Mouse (Mus musculus) hindbrain, embryonic 16.5 days (tissue): ENCODE results near the gene Tbc1d4. TPM values are rescaled to one million over a fixed set of nuclear protein-coding genes. Genes with fewer than 3 reads are reported as not detected.

ENCODE experiments used
- ATAC-seq: fragments of 200-750 bp; cut with Nextera tagmentation; 2 replicates; pipeline ENCODE4 v1.8.0; 2017; ENCODE audit warnings: moderate TSS enrichment, moderate library complexity
- H3K27ac ChIP-seq: fragments of 300-500 bp; sonication (generic); 2 replicates; pipeline ENCODE4 v1.5.1; 2014; ENCODE audit warnings: low read depth, mild to moderate bottlenecking, control low read depth, low read length, moderate library complexity
- H3K27me3 ChIP-seq: fragments of 300-500 bp; sonication (generic); replicated peaks from 2 replicates; pipeline ENCODE4 v1.6.1; 2014; ENCODE audit warnings: low read length; ENCODE audit not compliant: control insufficient read depth, insufficient read depth
- H3K36me3 ChIP-seq: fragments of 300-500 bp; sonication (generic); 2 replicates; pipeline ENCODE4 v1.6.1; 2014; ENCODE audit warnings: mild to moderate bottlenecking, low read length, moderate library complexity, mixed read lengths; ENCODE audit not compliant: control insufficient read depth, insufficient read depth
- H3K4me1 ChIP-seq: fragments of 300-500 bp; sonication (generic); 2 replicates; pipeline ENCODE4 v1.6.1; 2014; ENCODE audit warnings: low read depth, low read length; ENCODE audit not compliant: control insufficient read depth, insufficient read depth
- H3K4me2 ChIP-seq: fragments of 300-500 bp; sonication (generic); 2 replicates; pipeline ENCODE4 v1.6.1; 2014; ENCODE audit warnings: mild to moderate bottlenecking, low read length, control low read depth, moderate library complexity
- H3K4me3 ChIP-seq: fragments of 300-500 bp; sonication (generic); 2 replicates; pipeline ENCODE4 v1.5.1; 2014; ENCODE audit warnings: mild to moderate bottlenecking, low read length, control low read depth, moderate library complexity
- H3K9ac ChIP-seq: fragments of 300-500 bp; sonication (generic); 2 replicates; pipeline ENCODE4 v1.6.1; 2014; ENCODE audit warnings: low read depth, mild to moderate bottlenecking, control low read depth, low read length, moderate library complexity
- H3K9me3 ChIP-seq: fragments of 300-500 bp; sonication (generic); 2 replicates; pipeline ENCODE4 v1.6.1; 2014; ENCODE audit warnings: mild to moderate bottlenecking, low read length, moderate library complexity; ENCODE audit not compliant: control insufficient read depth
- WGBS: fragments of 180-500 bp; shearing (Covaris S2); extraction: QIAGEN DNeasy Blood & Tissue Kit; methylation state at CpG from one replicate; pipeline ENCODE4 v1.1.7; 2014; 5-methylcytosine and 5-hydroxymethylcytosine counted together
- polyA plus RNA-seq: library from polyadenylated mRNA; unstranded; fragments of >200 nt; fragmentation: Nextera tagmentation; extraction: Ambion mirVana; gene quantifications from 2 replicates; pipeline ENCODE4 v1.2.1, GENCODE M21; 2015

Tbc1d4 gene
- polyA plus RNA-seq, 1 experiment from 2014 or later: 9.3 TPM

- Histone ChIP-seq H3K9me3 (no peaks in the 10 kb centered on the region), H3K4me3 (no peak overlapping the region), H3K36me3 (no peaks in the 10 kb centered on the region), H3K27ac (no peak overlapping the region), H3K4me1 (no peaks in the 10 kb centered on the region; the same call in 1 of the 2 replicates), H3K27me3 (no peaks in the 10 kb centered on the region), H3K4me2 (no peak overlapping the region), H3K9ac (no peak overlapping the region)
- 22% methylated on average over 5 of the region's 5 CpGs for WGBS
- ATAC-seq: peak; percentile 60
Measured at GRCm38 (mm10) chr14:101514557-101514971, 94.4 kb downstream of the Tbc1d4 start.

GRCm38 (mm10) chr14:101513163-101513562 is 95.8 kb downstream of the Tbc1d4 start:
- Histone ChIP-seq H3K4me1 (no peaks in the 10 kb centered on the region; the same call in 1 of the 2 replicates), H3K27ac (no peak overlapping the region), H3K27me3 (no peaks in the 10 kb centered on the region), H3K9ac (no peak overlapping the region), H3K36me3 (no peaks in the 10 kb centered on the region), H3K9me3 (no peaks in the 10 kb centered on the region), H3K4me3 (no peak overlapping the region), H3K4me2 (no peak overlapping the region)
- WGBS: 89% methylated on average over 11 of the region's 11 CpGs
- no peak for ATAC-seq

GRCm38 (mm10) chr14:101511410-101511809 is 97.6 kb downstream of the Tbc1d4 start:
- no peaks in the 10 kb centered on the region; the same call in 1 of the 2 replicates for H3K4me1 ChIP-seq
- no peak overlapping the region for H3K9ac ChIP-seq
- WGBS: 67% methylated on average over 8 of the region's 8 CpGs
- H3K27me3 ChIP-seq: no peaks in the 10 kb centered on the region
- no peak overlapping the region for H3K4me2 ChIP-seq
- H3K4me3 ChIP-seq: no peak overlapping the region
- no peak for ATAC-seq
- H3K27ac ChIP-seq: no peak overlapping the region
- no peaks in the 10 kb centered on the region for H3K9me3 ChIP-seq
- no peaks in the 10 kb centered on the region for H3K36me3 ChIP-seq

- ATAC-seq: 0 out of 2 replicates have a peak, but pooled peaks have one; percentile 59
- H3K27ac ChIP-seq: no peak overlapping the region; the same call in 1 of the 2 replicates
- no peaks in the 10 kb centered on the region for H3K36me3 ChIP-seq
Measured at GRCm38 (mm10) chr14:101510540-101511313, 98.3 kb downstream of the Tbc1d4 start.

GRCm38 (mm10) chr14:101509759-101510158 is 99.2 kb downstream of the Tbc1d4 start:
- Histone ChIP-seq H3K4me3 (no peak overlapping the region), H3K27ac (no peak overlapping the region), H3K9ac (no peak overlapping the region), H3K9me3 (no peaks in the 10 kb centered on the region), H3K4me1 (no peaks in the 10 kb centered on the region; the same call in 1 of the 2 replicates), H3K36me3 (no peaks in the 10 kb centered on the region), H3K4me2 (no peak overlapping the region), H3K27me3 (no peaks in the 10 kb centered on the region)
- 84% methylated on average over 7 of the region's 7 CpGs for WGBS
- ATAC-seq: no peak

More at GRCm38 (mm10) chr14:101510540-101511313, 98.3 kb downstream of the Tbc1d4 start:
- H3K9ac ChIP-seq: no peak overlapping the region
- WGBS: 67% methylated on average over 13 of the region's 13 CpGs
- H3K27me3 ChIP-seq: no peaks in the 10 kb centered on the region
- H3K9me3 ChIP-seq: no peaks in the 10 kb centered on the region
- H3K4me2 ChIP-seq: no peak overlapping the region
- no peaks in the 10 kb centered on the region; the same call in 1 of the 2 replicates for H3K4me1 ChIP-seq
- no peak overlapping the region for H3K4me3 ChIP-seq

GRCm38 (mm10) chr14:101507956-101508355 is 101.0 kb downstream of the Tbc1d4 start:
- Histone ChIP-seq H3K9me3 (no peaks in the 10 kb centered on the region), H3K36me3 (no peaks in the 10 kb centered on the region), H3K4me3 (no peak overlapping the region), H3K9ac (no peak overlapping the region), H3K4me2 (no peak overlapping the region), H3K27ac (no peak overlapping the region), H3K4me1 (no peaks in the 10 kb centered on the region; the same call in 1 of the 2 replicates), H3K27me3 (no peaks in the 10 kb centered on the region)
- ATAC-seq: no peak
- WGBS: 85% methylated on average over 7 of the region's 7 CpGs

GRCm38 (mm10) chr14:101507146-101507545 is 101.8 kb downstream of the Tbc1d4 start:
- H3K9ac ChIP-seq: no peak overlapping the region
- H3K4me2 ChIP-seq: no peak overlapping the region
- no peaks in the 10 kb centered on the region for H3K9me3 ChIP-seq
- H3K36me3 ChIP-seq: no peaks in the 10 kb centered on the region
- H3K27me3 ChIP-seq: no peaks in the 10 kb centered on the region
- H3K27ac ChIP-seq: no peak overlapping the region
- no peak overlapping the region for H3K4me3 ChIP-seq
- WGBS: 84% methylated on average over 17 of the region's 17 CpGs
- H3K4me1 ChIP-seq: no peaks in the 10 kb centered on the region; the same call in 1 of the 2 replicates
- no peak for ATAC-seq

- H3K9me3 ChIP-seq: no peaks in the 10 kb centered on the region
- H3K27me3 ChIP-seq: no peaks in the 10 kb centered on the region
- H3K4me2 ChIP-seq: no peak overlapping the region
- no peak overlapping the region for H3K9ac ChIP-seq
- ATAC-seq: no peak
- H3K27ac ChIP-seq: no peak overlapping the region
- H3K4me1 ChIP-seq: no peaks in the 10 kb centered on the region; the same call in 1 of the 2 replicates
- no peaks in the 10 kb centered on the region for H3K36me3 ChIP-seq
- no peak overlapping the region for H3K4me3 ChIP-seq
Measured at GRCm38 (mm10) chr14:101505805-101506204, 103.2 kb downstream of the Tbc1d4 start.

GRCm38 (mm10) chr14:101504473-101505200 is 104.4 kb downstream of the Tbc1d4 start:
- H3K4me3 ChIP-seq: no peak overlapping the region
- H3K27ac ChIP-seq: no peak overlapping the region
- no peaks in the 10 kb centered on the region for H3K9me3 ChIP-seq
- H3K4me1 ChIP-seq: no peaks in the 10 kb centered on the region
- WGBS: 92% methylated on average over 13 of the region's 13 CpGs
- H3K27me3 ChIP-seq: no peaks in the 10 kb centered on the region
- H3K4me2 ChIP-seq: no peak overlapping the region
- H3K36me3 ChIP-seq: no peaks in the 10 kb centered on the region
- H3K9ac ChIP-seq: no peak overlapping the region
- ATAC-seq: no peak
